Mouse (Mus musculus) lung, postnatal 0 days (tissue): ENCODE measurements around the gene Acyp2.

Source experiments
- CTCF ChIP-seq: IDR thresholded peaks from 2 replicates; pipeline ENCODE4 v1.5.1; 2016; ENCODE audit warnings: antibody characterized with exemption, mild to moderate bottlenecking
- EP300 ChIP-seq: IDR thresholded peaks from 2 replicates; pipeline ENCODE4 v1.6.1; 2016; ENCODE audit warnings: antibody characterized with exemption, mild to moderate bottlenecking, control low read depth

GRCm38 (mm10) chr11:30689421-30689820 is 40.0 kb upstream of the Acyp2 start:
- TF ChIP-seq EP300 (no peak), CTCF (no peak)
